Mouse (Mus musculus) bone marrow, adult 2 months (tissue): ENCODE measurements around the gene Polr3e.

Source experiments
- CTCF ChIP-seq: fragments of 200-500 bp; IDR thresholded peaks from 2 replicates; pipeline ENCODE4 v1.5.1; 2011; ENCODE audit warnings: low read length, control low read depth; ENCODE audit not compliant: control insufficient read depth, insufficient read depth
- POLR2A ChIP-seq: fragments of 200-500 bp; IDR thresholded peaks from 2 replicates; pipeline ENCODE4 v1.6.1; 2011; ENCODE audit warnings: low read depth, mild to moderate bottlenecking, control low read depth, low read length, borderline replicate concordance; ENCODE audit not compliant: control insufficient read depth

- no peak for TF ChIP-seq CTCF
- TF ChIP-seq POLR2A: no peak
These were observed 34.9 kb upstream of the Polr3e start for GRCm38 (mm10) chr7:120882674-120883073.
